Mouse (Mus musculus) hindbrain, embryonic 10.5 days (tissue): ENCODE results near the gene Smad3. TPM values are rescaled to one million over a fixed set of nuclear protein-coding genes. Genes with fewer than 3 reads are reported as not detected.

Experiments used
- DNase-seq: peaks from one replicate; pipeline ENCODE4 v3.0.0-alpha.2; 2017; ENCODE audit warnings: low spot score
- H3K27ac ChIP-seq: fragments of 300-500 bp; sonication (generic); 2 replicates; pipeline ENCODE4 v1.5.1; 2016; ENCODE audit warnings: mild to moderate bottlenecking, moderate library complexity
- H3K27me3 ChIP-seq: fragments of 300-500 bp; sonication (generic); 2 replicates; pipeline ENCODE4 v1.6.1; 2016; ENCODE audit warnings: mild to moderate bottlenecking; ENCODE audit not compliant: poor library complexity, insufficient read depth, severe bottlenecking
- H3K36me3 ChIP-seq: fragments of 300-500 bp; sonication (generic); 2 replicates; pipeline ENCODE4 v1.6.1; 2016; ENCODE audit warnings: mild to moderate bottlenecking, moderate library complexity
- H3K4me1 ChIP-seq: fragments of 300-500 bp; sonication (generic); replicated peaks from 2 replicates; pipeline ENCODE4 v1.6.1; 2016; ENCODE audit warnings: mild to moderate bottlenecking
- H3K4me3 ChIP-seq: fragments of 300-500 bp; sonication (generic); 2 replicates; pipeline ENCODE4 v1.5.1; 2016; ENCODE audit warnings: mild to moderate bottlenecking, moderate library complexity
- H3K9me3 ChIP-seq: fragments of 300-500 bp; sonication (generic); 2 replicates; pipeline ENCODE4 v1.6.1; 2016; ENCODE audit warnings: mild to moderate bottlenecking, moderate library complexity
- WGBS: fragments of 180-500 bp; shearing (Covaris S2); methylation state at CpG from one replicate; pipeline ENCODE4 v1.1.7; 2016; 5-methylcytosine and 5-hydroxymethylcytosine counted together
- polyA plus RNA-seq: library from polyadenylated mRNA; unstranded; fragments of >200 nt; fragmentation: Nextera tagmentation; extraction: Ambion mirVana; gene quantifications from 2 replicates; pipeline ENCODE4 v1.2.1, GENCODE M21; 2016

Gene Smad3
- polyA plus RNA-seq, 1 experiment from 2014 or later = 24.2 TPM

DNA sequence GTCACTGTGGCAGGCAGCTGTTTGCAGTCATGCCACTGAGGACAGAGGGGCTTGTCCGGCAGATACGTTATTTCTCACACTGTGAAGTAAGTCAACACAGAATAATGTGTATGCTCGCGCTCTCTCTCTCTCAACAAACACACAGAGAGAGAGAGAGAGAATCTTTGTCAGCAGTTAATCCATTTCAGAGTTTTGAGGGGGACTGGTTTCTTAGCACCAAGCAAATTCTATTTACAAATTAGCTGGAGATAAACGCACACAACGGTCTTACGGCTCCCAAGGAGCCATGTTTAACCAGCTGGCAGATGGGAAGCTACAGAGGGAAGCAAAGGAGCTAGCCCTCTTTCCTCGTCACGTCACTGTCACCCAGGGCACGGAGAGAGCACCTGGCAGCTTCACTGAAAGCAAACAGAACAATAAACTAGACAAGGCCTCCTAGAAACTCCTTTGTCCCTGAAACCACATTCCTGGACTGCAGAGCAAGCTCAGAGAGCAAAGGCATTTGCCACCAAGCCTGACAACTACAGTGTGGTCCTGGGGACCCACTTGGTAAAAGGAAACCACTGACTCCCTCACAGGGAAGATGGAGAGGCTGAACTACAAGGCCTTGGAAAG lies 7.3 kb downstream of the Smad3 start:
- no peaks in the 10 kb centered on the region for H3K27me3 ChIP-seq
- no peak for DNase-seq
- peak overlapping the region; percentile 5; the same call in 1 of the 2 replicates for H3K4me3 ChIP-seq
- H3K36me3 ChIP-seq = peaks cover 5% of the 10 kb centered on the region; the same call in 1 of the 2 replicates
- no peaks in the 10 kb centered on the region for H3K9me3 ChIP-seq
- 41% methylated on average over 10 of the region's 10 CpGs for WGBS
- peaks cover 97% of the 10 kb centered on the region for H3K4me1 ChIP-seq
- H3K27ac ChIP-seq = peak overlapping the region; percentile 67

DNA sequence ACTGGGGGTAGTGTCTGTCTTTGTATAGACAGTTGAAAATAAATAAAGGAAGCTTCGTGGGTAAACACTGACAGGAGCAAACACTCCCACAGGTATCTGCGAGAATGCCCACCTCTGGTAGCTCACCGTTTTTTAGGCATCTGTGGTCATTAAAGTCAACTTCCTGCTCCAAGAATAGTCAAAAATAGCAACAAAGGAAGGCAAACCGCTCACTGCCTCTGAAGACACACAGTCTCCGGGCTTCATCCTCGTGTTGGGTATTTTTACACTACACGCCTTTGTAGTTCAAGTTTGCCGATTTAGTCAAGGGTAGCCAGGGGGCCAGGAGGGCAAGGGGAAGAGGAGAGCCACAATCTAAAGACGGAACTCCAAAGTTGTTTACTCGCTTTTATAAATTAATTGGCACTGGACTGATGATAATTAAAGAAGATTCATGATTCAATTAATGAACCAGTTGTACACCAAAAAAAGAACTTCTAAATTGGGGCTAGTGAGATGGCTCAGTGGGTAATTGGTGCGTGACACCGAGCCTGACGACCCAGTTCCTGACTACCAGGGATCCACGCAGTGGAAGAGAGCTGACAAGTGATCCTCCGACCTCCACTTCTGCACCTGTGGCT lies 8.4 kb downstream of the Smad3 start:
- no peaks in the 10 kb centered on the region for H3K9me3 ChIP-seq
- peaks cover 13% of the 10 kb centered on the region; the same call in 1 of the 2 replicates for H3K36me3 ChIP-seq
- H3K4me3 ChIP-seq = no peak overlapping the region
- no peaks in the 10 kb centered on the region for H3K27me3 ChIP-seq
- H3K4me1 ChIP-seq = peaks cover 96% of the 10 kb centered on the region
- 61% methylated on average over 15 of the region's 15 CpGs for WGBS
- peak overlapping the region; percentile 24; the same call in 1 of the 2 replicates for H3K27ac ChIP-seq
- DNase-seq = no peak

DNA sequence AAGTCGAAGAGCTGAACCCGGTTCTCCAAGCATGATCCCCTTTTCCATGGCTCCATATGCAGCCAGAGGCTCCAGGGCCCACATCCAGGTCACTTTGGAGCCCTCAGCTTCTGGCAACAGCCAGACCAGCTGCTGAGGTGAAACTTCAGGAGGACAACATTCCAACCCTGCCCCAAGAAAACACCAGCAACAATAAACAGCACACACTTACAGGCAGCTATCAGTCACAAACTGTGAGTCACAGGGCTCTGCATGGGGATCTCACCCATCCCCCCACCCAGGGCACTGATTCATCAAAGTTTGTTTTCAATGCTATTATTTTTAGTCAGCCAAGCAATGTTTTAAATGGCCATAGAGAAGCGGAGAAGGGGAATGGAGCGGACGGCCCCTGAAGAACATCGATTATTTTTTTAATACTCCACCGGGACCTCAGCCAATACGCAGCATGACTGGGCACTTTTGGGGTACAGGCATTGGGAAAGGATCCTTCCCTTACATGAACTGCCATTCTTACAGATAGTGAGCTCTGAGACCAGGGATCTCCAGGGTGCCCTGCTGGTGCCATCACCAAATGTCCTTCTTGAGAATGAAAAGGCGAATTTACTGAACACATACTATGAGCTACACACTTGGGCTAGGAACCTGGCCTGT lies 10.0 kb downstream of the Smad3 start:
- Histone ChIP-seq H3K27ac (no peak overlapping the region), H3K4me3 (no peak overlapping the region), H3K27me3 (no peaks in the 10 kb centered on the region), H3K9me3 (no peaks in the 10 kb centered on the region), H3K36me3 (peaks cover 13% of the 10 kb centered on the region; the same call in 1 of the 2 replicates), H3K4me1 (peaks cover 94% of the 10 kb centered on the region)
- DNase-seq = no peak
- WGBS = 81% methylated on average over 9 of the region's 9 CpGs

DNA sequence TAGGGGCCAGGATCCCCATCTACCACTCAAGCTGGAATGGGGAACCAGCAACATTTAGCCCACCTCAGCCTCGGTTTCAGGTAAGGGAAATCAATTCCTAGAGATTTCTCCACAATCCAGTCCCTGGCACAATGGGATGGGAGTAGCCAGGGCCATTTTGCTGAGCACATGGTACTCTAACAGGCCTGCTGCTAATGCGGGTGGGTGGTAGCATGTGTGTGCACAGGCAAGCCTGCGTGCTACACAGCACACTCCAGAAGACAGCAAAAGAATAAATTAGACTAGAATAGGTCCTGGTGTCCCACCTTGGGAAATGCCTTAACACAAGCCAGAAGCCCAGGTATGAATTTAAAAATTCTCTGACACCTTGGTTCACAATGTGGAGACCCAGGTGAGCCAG lies 10.8 kb downstream of the Smad3 start:
- 90% methylated on average over 3 of the region's 3 CpGs for WGBS
- H3K27me3 ChIP-seq = no peaks in the 10 kb centered on the region
- H3K4me1 ChIP-seq = peaks cover 94% of the 10 kb centered on the region
- H3K36me3 ChIP-seq = peaks cover 16% of the 10 kb centered on the region
- no peak overlapping the region for H3K4me3 ChIP-seq
- DNase-seq = no peak
- H3K9me3 ChIP-seq = no peaks in the 10 kb centered on the region
- H3K27ac ChIP-seq = no peak overlapping the region; the same call in 1 of the 2 replicates

DNA sequence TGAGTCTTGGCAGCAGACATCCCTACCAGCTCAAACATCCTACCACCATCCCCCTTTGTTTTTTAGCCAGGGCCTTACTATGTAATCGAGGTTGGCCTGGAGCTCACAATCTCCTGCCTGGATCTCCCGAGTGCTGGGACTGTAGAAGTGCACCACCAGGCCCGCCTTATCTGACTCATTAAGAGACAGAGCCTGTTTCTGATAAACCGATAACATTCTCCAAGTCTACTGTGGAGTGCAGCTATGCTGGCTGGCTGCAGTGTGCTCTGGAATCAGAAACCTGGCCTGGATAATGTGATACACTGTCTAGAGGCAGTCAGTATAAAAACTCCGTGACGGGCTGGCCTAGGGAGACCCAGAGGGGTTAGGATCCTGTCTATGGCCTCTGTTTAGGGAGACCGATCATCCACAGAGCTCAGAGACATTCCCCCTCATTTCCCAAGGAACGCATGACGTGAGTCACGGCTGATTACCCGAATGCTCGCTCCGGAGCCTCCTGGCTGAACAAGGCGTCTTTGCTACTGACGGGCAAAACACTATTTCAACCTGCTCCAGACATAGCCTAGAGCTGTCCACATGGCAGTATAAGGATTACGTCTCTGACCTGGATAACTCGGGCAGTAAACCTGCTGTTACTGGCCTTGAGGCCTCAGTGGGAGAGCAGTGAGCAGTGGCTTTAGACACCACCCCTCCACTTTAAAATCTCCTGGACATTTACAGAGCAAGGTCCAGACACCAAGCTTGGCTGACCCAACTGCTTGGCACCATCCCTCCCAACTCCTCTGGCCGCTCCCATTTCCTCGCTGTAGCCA lies 11.8 kb downstream of the Smad3 start:
- Histone ChIP-seq H3K4me3 (0 out of 2 replicates have a peak overlapping the region, but pooled peaks have one; percentile 13), H3K4me1 (peaks cover 95% of the 10 kb centered on the region), H3K27ac (peak overlapping the region; percentile 66), H3K36me3 (peaks cover 15% of the 10 kb centered on the region), H3K27me3 (no peaks in the 10 kb centered on the region), H3K9me3 (no peaks in the 10 kb centered on the region)
- no peak for DNase-seq
- 55% methylated on average over 19 of the region's 19 CpGs for WGBS

DNA sequence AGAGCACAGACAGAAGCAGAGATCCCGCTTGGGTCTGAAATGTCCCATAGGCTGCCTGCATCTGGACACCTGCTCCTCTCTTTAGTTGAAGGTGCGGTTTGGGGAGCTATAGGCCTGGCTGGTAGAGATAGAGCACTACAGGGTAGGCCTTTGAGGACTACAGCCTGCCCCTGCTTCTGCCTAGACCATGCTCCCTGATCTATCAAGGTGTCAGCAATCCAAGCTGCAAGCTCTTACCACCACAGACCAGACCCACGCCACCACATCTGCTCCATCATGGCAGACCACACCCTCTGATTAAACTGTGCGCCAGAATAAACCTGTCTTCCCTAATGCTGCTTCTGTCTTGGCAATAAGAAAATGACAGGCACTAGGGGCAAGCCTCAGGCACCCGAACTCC lies 13.2 kb downstream of the Smad3 start:
- Histone ChIP-seq H3K4me1 (peaks cover 92% of the 10 kb centered on the region), H3K4me3 (no peak overlapping the region), H3K27ac (peak overlapping the region; percentile 40; the same call in 1 of the 2 replicates), H3K9me3 (no peaks in the 10 kb centered on the region), H3K36me3 (peaks cover 21% of the 10 kb centered on the region), H3K27me3 (no peaks in the 10 kb centered on the region)
- 94% methylated on average over 5 of the region's 5 CpGs for WGBS
- no peak for DNase-seq

DNA sequence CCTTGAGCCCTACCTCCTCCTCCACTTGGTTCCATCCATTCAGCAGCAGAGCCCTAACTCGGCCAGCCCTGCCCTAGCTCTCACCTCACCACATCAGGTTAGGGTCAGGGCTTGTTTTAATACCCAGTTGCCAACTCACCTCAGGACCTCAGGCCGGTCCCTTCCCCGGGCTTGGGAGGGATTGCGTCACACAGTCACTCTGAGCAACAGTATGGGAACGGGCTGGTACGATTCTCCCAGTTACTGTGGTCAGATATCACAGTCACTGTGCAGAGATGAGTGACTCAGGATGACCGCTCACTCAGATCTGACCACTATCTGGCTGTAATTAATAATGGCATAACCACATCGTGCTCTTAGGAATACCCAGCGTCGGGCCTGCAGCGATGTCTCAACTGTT lies 14.0 kb downstream of the Smad3 start:
- Histone ChIP-seq H3K4me3 (no peak overlapping the region), H3K36me3 (peaks cover 29% of the 10 kb centered on the region), H3K4me1 (peaks cover 91% of the 10 kb centered on the region), H3K9me3 (no peaks in the 10 kb centered on the region), H3K27me3 (no peaks in the 10 kb centered on the region), H3K27ac (0 out of 2 replicates have a peak overlapping the region, but pooled peaks have one; percentile 63)
- WGBS = 89% methylated on average over 11 of the region's 11 CpGs
- no peak for DNase-seq

DNA sequence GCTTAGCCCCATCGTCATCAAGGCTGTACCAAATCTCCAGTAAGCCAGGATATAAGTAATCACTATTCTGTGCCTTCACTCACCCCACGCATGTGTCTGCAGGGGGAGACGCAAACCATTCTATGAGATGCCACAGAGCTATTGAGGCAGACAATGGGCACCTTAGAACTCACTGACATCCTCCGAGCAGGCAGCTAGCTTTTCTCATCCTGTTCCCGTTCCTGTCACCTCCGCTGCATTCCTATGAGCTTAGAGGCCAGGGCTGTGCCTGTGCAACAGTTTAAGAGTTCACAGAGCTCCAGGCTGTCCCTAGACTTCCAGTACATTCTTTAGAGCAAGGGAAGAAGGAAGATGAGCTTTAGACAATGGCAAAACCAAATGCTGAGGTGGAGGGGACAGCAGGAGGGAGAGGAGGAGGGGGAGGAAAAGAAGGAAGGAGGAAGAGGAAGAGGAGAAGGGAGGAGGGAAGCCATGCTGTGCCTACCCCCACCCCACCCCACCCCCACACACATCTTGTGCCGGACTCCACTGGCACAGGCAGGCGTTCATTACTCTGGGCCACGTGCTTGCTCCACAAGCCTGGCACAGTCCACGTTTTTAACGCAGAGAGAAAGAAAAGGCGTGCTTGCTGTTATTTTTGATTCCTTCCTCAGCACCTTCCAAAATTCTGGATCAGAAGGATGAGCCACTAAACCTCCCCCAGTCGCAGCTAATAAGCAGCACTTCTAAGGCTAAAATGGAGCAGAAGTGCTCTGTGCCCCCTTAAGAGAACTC lies 14.7 kb downstream of the Smad3 start:
- 55% methylated on average over 13 of the region's 13 CpGs for WGBS
- Histone ChIP-seq H3K27me3 (no peaks in the 10 kb centered on the region), H3K4me1 (peaks cover 90% of the 10 kb centered on the region), H3K36me3 (peaks cover 34% of the 10 kb centered on the region), H3K4me3 (no peak overlapping the region), H3K27ac (peak overlapping the region; percentile 63; the same call in 1 of the 2 replicates), H3K9me3 (no peaks in the 10 kb centered on the region)
- DNase-seq = no peak

DNA sequence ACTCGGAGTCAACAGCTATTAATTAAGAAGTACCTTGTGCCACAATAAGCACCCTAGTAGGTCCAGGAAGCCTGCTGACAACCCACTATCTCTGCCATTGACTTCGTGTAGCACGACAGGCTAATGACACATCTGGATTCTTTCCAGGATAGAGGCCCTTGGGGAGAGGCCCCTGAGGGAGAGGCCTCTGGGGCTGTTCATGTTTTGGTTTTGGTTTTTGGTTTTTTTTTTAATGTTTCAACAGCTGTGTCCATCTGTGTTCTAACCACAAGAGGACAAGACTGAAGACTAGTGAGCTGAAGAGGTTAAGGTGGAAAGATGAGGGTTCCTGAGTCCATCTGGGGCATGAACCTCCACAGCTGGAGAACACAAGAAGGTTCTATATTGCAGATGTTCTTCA lies 15.5 kb downstream of the Smad3 start:
- Histone ChIP-seq H3K27ac (0 out of 2 replicates have a peak overlapping the region, but pooled peaks have one; percentile 12), H3K9me3 (no peaks in the 10 kb centered on the region), H3K4me1 (peaks cover 90% of the 10 kb centered on the region), H3K27me3 (no peaks in the 10 kb centered on the region), H3K4me3 (no peak overlapping the region), H3K36me3 (peaks cover 37% of the 10 kb centered on the region)
- 65% methylated on average over 3 of the region's 3 CpGs for WGBS
- DNase-seq = no peak

DNA sequence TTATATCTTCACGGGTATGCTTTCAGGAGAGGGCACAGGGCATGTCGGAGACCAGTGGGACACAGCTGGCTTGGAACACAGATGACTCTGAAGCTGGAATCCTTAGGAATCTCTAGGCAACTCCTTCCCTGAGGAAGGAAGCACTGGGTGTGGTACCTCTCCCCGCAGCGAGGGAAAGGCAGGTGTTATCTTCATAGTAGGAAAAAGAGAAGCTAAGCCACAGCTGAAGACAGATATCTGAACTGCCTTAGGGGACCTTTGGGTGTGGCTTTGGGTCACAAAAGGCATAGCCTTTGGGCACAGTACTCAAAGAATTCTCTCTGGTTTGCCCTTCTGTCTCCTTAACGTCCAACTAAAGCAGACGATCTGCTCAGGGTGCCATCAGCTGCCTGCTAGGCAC lies 16.0 kb downstream of the Smad3 start:
- H3K9me3 ChIP-seq = no peaks in the 10 kb centered on the region
- H3K36me3 ChIP-seq = peaks cover 37% of the 10 kb centered on the region
- peaks cover 90% of the 10 kb centered on the region for H3K4me1 ChIP-seq
- DNase-seq = no peak
- H3K4me3 ChIP-seq = no peak overlapping the region
- WGBS = 79% methylated on average over 6 of the region's 6 CpGs
- H3K27ac ChIP-seq = no peak overlapping the region
- no peaks in the 10 kb centered on the region for H3K27me3 ChIP-seq

DNA sequence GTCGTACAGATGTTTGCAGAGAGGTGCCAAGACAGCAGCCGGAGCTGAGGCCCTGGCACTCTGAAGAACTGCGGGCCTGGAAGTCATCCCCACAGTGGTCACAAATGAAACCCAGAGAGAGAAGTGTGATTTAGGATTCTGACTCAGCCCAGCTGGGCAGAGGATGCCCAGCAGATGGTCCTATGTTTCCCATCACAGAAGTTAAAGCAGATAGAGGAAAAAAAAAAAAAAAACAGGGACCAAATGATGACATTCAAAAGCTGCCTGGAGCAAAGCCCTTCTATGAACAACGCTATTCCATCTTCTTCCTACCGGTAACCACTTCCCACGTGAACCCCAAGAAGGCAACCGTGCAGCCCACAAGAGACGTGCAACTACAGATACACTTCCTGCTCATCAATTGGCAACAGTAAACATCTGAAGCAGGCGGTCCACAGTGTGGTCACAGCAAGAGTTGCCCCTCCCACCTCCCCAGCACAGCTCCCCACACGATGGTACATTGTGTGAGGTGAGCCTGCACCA lies 17.4 kb downstream of the Smad3 start:
- Histone ChIP-seq H3K4me3 (no peak overlapping the region), H3K27me3 (no peaks in the 10 kb centered on the region), H3K36me3 (peaks cover 37% of the 10 kb centered on the region), H3K27ac (no peak overlapping the region), H3K9me3 (no peaks in the 10 kb centered on the region), H3K4me1 (peaks cover 91% of the 10 kb centered on the region)
- 86% methylated on average over 10 of the region's 10 CpGs for WGBS
- DNase-seq = no peak

DNA sequence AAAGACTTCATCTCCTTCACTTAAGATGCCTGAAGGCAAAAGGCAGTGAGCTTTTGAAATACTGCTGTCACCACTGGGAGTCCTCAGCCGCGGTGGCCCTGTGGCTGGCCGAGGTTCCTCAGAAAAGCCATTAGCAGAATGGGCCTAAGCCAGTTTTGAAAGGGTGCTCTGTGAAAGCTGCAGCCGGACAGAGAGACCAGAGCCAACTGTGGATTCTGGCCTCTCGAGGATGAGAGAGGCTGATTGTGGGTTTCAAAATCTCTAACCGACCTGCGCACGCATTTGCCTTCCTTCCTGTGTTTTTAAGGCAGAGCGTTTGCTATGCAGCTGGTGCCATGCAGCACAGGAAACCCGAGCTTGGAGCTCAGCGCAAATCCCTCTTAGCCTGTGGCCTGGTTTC lies 19.0 kb downstream of the Smad3 start:
- Histone ChIP-seq H3K9me3 (no peaks in the 10 kb centered on the region), H3K36me3 (peaks cover 36% of the 10 kb centered on the region), H3K4me3 (no peak overlapping the region), H3K27ac (no peak overlapping the region), H3K27me3 (no peaks in the 10 kb centered on the region), H3K4me1 (peaks cover 93% of the 10 kb centered on the region)
- 82% methylated on average over 11 of the region's 11 CpGs for WGBS
- DNase-seq = no peak
